Mouse (Mus musculus) lung, postnatal 0 days (tissue): ENCODE measurements around the gene Wnt8b.

Experiments used
- CTCF ChIP-seq: IDR thresholded peaks from 2 replicates; pipeline ENCODE4 v1.5.1; 2016; ENCODE audit warnings: antibody characterized with exemption, mild to moderate bottlenecking
- EP300 ChIP-seq: IDR thresholded peaks from 2 replicates; pipeline ENCODE4 v1.6.1; 2016; ENCODE audit warnings: antibody characterized with exemption, mild to moderate bottlenecking, control low read depth

GRCm38 (mm10) chr19:44562652-44563206 lies 69.5 kb downstream of the Wnt8b start, which contains the start of gene Hif1an:
- TF ChIP-seq CTCF = peak; percentile 93
- TF ChIP-seq EP300 = peak; percentile 70
